Mouse (Mus musculus) cerebellum, adult 2 months (tissue): Measurements from ENCODE around the gene Cenpj.

Experiments used
- CTCF ChIP-seq: fragments of 200-500 bp; IDR thresholded peaks from 2 replicates; pipeline ENCODE4 v1.5.1; 2011; ENCODE audit warnings: low read depth, mild to moderate bottlenecking, control low read depth, low read length, moderate library complexity, borderline replicate concordance; ENCODE audit not compliant: insufficient read depth
- POLR2A ChIP-seq: fragments of 200-500 bp; IDR thresholded peaks from 2 replicates; pipeline ENCODE4 v1.6.1; 2011; ENCODE audit warnings: low read length, control low read depth, borderline replicate concordance; ENCODE audit not compliant: insufficient read depth

DNA sequence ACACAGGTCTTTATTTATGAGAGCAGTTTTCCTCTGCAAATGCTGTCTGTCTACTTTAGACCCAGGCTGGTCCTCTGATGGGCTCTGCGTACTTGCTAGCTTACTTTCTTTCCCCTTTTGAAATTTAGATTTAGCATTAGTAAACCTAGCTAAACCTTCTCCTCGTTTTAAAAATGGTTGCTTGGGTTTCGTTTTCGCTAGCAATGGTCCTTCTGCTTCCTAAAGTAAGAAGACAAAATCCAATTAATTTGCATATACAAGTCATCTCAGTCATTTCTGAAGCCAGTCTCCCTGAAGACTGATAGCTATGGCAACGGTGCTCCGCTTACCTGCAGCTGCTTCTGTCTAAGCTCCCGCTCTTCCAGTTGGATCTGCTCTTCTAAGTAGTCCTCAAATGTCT is 21.9 kb downstream of the Cenpj start:
- TF ChIP-seq POLR2A (no peak), CTCF (no peak)
